Mouse (Mus musculus) CD8-positive naive resting alpha-beta T cell, adult 57 days (primary cell): ENCODE data around the gene Olfr545. TPM values are rescaled to one million over a fixed set of nuclear protein-coding genes. Genes with fewer than 3 reads are reported as not detected.

ENCODE experiments used
- total RNA-seq: library from RNA; stranded (reverse); gene quantifications from one replicate; pipeline ENCODE4 v1.2.4, GENCODE M21; 2023

The Olfr545 gene
- total RNA-seq = not detected

GRCm38 (mm10) chr7:102499473-102499872 is at the start of gene Olfr545:
Gene Olfr545, minus strand, starts transcription at chr7:102499573.

GRCm38 (mm10) chr7:102540596-102540995 is 41.2 kb upstream of the Olfr545 start, which contains the start of gene Olfr548-ps1:
Gene Olfr548-ps1, plus strand, starts transcription at chr7:102540896.

GRCm38 (mm10) chr7:102534449-102534848 is 35.1 kb upstream of the Olfr545 start, which contains the start of gene Olfr547:
Gene Olfr547, plus strand, starts transcription at chr7:102534749.

GRCm38 (mm10) chr7:102488161-102488560 is 11.2 kb downstream of the Olfr545 start, which contains the start of gene Olfr544:
Gene Olfr544, minus strand, starts transcription at chr7:102488313.

GRCm38 (mm10) chr7:102481579-102481978 is 17.8 kb downstream of the Olfr545 start, which contains the start of gene Olfr543:
Gene Olfr543, minus strand, starts transcription at chr7:102481679.

GRCm38 (mm10) chr7:102441657-102442391 is 57.5 kb downstream of the Olfr545 start, which contains the start of gene Rrm1:
Gene Rrm1, plus strand, starts transcription at chr7:102441695.

Other genes starting within 250 kb of the Olfr545 start
- 157 TPM for gene Rhog, start 243.5 kb downstream of the Olfr545 start, total RNA-seq
- 174 TPM for gene Stim1, start 231.8 kb downstream of the Olfr545 start, total RNA-seq
- gene Rrm1, start 57.9 kb downstream of the Olfr545 start, total RNA-seq = 34.5 TPM
- gene Olfr543, start 17.9 kb downstream of the Olfr545 start, total RNA-seq = not detected
- gene Olfr544, start 11.3 kb downstream of the Olfr545 start, total RNA-seq = not detected
- not detected for gene Olfr547, start 35.2 kb upstream of the Olfr545 start, total RNA-seq
- not detected for gene Olfr548-ps1, start 41.3 kb upstream of the Olfr545 start, total RNA-seq
- not detected for gene Olfr549, start 50.3 kb upstream of the Olfr545 start, total RNA-seq
- gene Trim21, start 65.9 kb upstream of the Olfr545 start, total RNA-seq = 43.3 TPM
- gene Olfr550, start 71.9 kb upstream of the Olfr545 start, total RNA-seq = not detected
- gene Olfr551, start 92.3 kb upstream of the Olfr545 start, total RNA-seq = not detected
- gene Olfr552, start 98.2 kb upstream of the Olfr545 start, total RNA-seq = not detected
- not detected for gene Olfr553, start 118.6 kb upstream of the Olfr545 start, total RNA-seq
- gene Olfr554, start 138.9 kb upstream of the Olfr545 start, total RNA-seq = not detected
- not detected for gene Olfr555, start 159.2 kb upstream of the Olfr545 start, total RNA-seq
- not detected for gene Olfr556, start 165.3 kb upstream of the Olfr545 start, total RNA-seq
- gene Trim68, start 187.8 kb upstream of the Olfr545 start, total RNA-seq = 14.1 TPM
- not detected for gene Olfr557, start 196.3 kb upstream of the Olfr545 start, total RNA-seq
- gene Olfr558, start 202.6 kb upstream of the Olfr545 start, total RNA-seq = not detected
- not detected for gene Olfr33, start 219.5 kb upstream of the Olfr545 start, total RNA-seq
- gene Olfr559, start 227.9 kb upstream of the Olfr545 start, total RNA-seq = not detected